Mouse (Mus musculus) retina, postnatal 1 day (tissue): ENCODE measurements at regions not wholly inside any gene's neighbourhood (a gene's known extent, or its start where the extent isn't known, plus 50 kb on each side); places are given as distances from the start of the nearest gene placed in this dataset.

Experiments used
- DNase-seq: peaks from one replicate; pipeline ENCODE4 v3.0.0-alpha.2; 2012

- peak; percentile 1 for DNase-seq
Observed at GRCm38 (mm10) chr12:60820979-60821378, 702.0 kb upstream of the Lrfn5 start.
